Mouse (Mus musculus) myocyte (in vitro differentiated cells): ENCODE data around the gene Acp5. TPM values are rescaled to one million over a fixed set of nuclear protein-coding genes. Genes with fewer than 3 reads are reported as not detected.

Experiments
- H3K27me3 ChIP-seq: one replicate; pipeline ENCODE4 v1.6.1; 2011; ENCODE audit not compliant: control insufficient read depth, insufficient read depth, insufficient read length
- H3K36me3 ChIP-seq: one replicate; pipeline ENCODE4 v1.6.1; 2011; ENCODE audit not compliant: control insufficient read depth, insufficient read depth
- H3K4me2 ChIP-seq: one replicate; pipeline ENCODE4 v1.6.1; 2011; ENCODE audit warnings: low read depth, control low read depth
- H3K4me3 ChIP-seq: one replicate; pipeline ENCODE4 v1.5.1; 2011; ENCODE audit warnings: mild to moderate bottlenecking, control low read depth, moderate library complexity
- H3K79me2 ChIP-seq: one replicate; pipeline ENCODE4 v1.6.1; 2011; ENCODE audit not compliant: control insufficient read depth, insufficient read depth
- H3ac ChIP-seq: one replicate; pipeline ENCODE4 v1.6.1; 2011; ENCODE audit not compliant: control insufficient read depth, insufficient read length
- CEBPB ChIP-seq: IDR thresholded peaks from 2 replicates; pipeline ENCODE4 v1.6.1; 2011; ENCODE audit warnings: mild to moderate bottlenecking, moderate library complexity; ENCODE audit not compliant: poor library complexity, insufficient read depth, severe bottlenecking
- E2F4 ChIP-seq: IDR thresholded peaks from one replicate; pipeline ENCODE4 v1.6.1; 2011; ENCODE audit warnings: mild to moderate bottlenecking, control low read depth, moderate library complexity; ENCODE audit not compliant: insufficient read depth
- MAX ChIP-seq: IDR thresholded peaks from one replicate; pipeline ENCODE4 v1.6.1; 2011; ENCODE audit warnings: low read depth, mild to moderate bottlenecking, control low read depth
- MYOD1 ChIP-seq, 3 experiments: IDR thresholded peaks; one replicate each; pipeline ENCODE4 v1.6.1; 2011; ENCODE audit warnings: control low read depth in 2 of 3, low read depth in 2 of 3, mild to moderate bottlenecking in 2 of 3, moderate library complexity in 1 of 3; ENCODE audit not compliant: insufficient read length in 2 of 3, control insufficient read depth in 1 of 3
- MYOG ChIP-seq, 3 experiments: IDR thresholded peaks; one replicate each; pipeline ENCODE4 v1.6.1; 2011; ENCODE audit warnings: control low read depth in 2 of 3, low read depth in 2 of 3, mild to moderate bottlenecking in 2 of 3; ENCODE audit not compliant: insufficient read length in 2 of 3, control insufficient read depth in 1 of 3, insufficient read depth in 1 of 3
- POLR2A ChIP-seq: IDR thresholded peaks from one replicate; pipeline ENCODE4 v1.6.1; 2011; ENCODE audit warnings: low read depth, mild to moderate bottlenecking, control low read depth, moderate library complexity; ENCODE audit not compliant: insufficient read length
- POLR2AphosphoS2 ChIP-seq: IDR thresholded peaks from one replicate; pipeline ENCODE4 v1.6.1; 2011; ENCODE audit warnings: low read depth, control low read depth; ENCODE audit not compliant: insufficient read length
- REST ChIP-seq: IDR thresholded peaks from one replicate; pipeline ENCODE4 v1.6.1; 2011; ENCODE audit warnings: mild to moderate bottlenecking, control low read depth, moderate library complexity; ENCODE audit not compliant: insufficient read depth, insufficient read length
- SRF ChIP-seq: IDR thresholded peaks from one replicate; pipeline ENCODE4 v1.6.1; 2011; ENCODE audit warnings: low read depth; ENCODE audit not compliant: control insufficient read depth, insufficient read length
- TCF12 ChIP-seq: IDR thresholded peaks from one replicate; pipeline ENCODE4 v1.6.1; 2011; ENCODE audit warnings: mild to moderate bottlenecking, control low read depth; ENCODE audit not compliant: poor library complexity, insufficient read depth, severe bottlenecking
- TCF3 ChIP-seq: IDR thresholded peaks from one replicate; pipeline ENCODE4 v1.6.1; 2011; ENCODE audit warnings: low read depth, control low read depth; ENCODE audit not compliant: insufficient read length
- USF1 ChIP-seq: IDR thresholded peaks from one replicate; pipeline ENCODE4 v1.6.1; 2011; ENCODE audit warnings: low read depth, mild to moderate bottlenecking, control low read depth, moderate library complexity
- polyA plus RNA-seq: library from polyadenylated mRNA; unstranded; fragments of >200 nt; fragmentation: generic; extraction: Trizol; gene quantifications from one replicate; pipeline ENCODE4 v1.2.1, GENCODE M21; 2012; ENCODE audit warnings: missing spikeins

Gene Acp5
- polyA plus RNA-seq, 1 experiment, result 0.16 TPM

GRCm38 (mm10) chr9:22149426-22150248 is 14.1 kb upstream of the Acp5 start:
- no peak overlapping the region for H3ac ChIP-seq
- no peak overlapping the region for H3K4me3 ChIP-seq
- no peak overlapping the region for H3K4me2 ChIP-seq
- TF ChIP-seq MYOD1 (IDR thresholded peaks at IDR 0.05; ENCODE audit: control insufficient read depth in 1 of 3, insufficient read length in 2 of 3, low read depth in 2 of 3) (no peak), TCF12 (no peak)
- peaks cover 3% of the 10 kb centered on the region for H3K27me3 ChIP-seq
- H3K79me2 ChIP-seq, result no peaks in the 10 kb centered on the region
- H3K36me3 ChIP-seq, result no peaks in the 10 kb centered on the region

GRCm38 (mm10) chr9:22144304-22144965 is 8.9 kb upstream of the Acp5 start:
- Histone ChIP-seq H3K4me3 (no peak overlapping the region), H3K36me3 (no peaks in the 10 kb centered on the region), H3K27me3 (no peaks in the 10 kb centered on the region), H3K79me2 (no peaks in the 10 kb centered on the region), H3K4me2 (no peak overlapping the region), H3ac (no peak overlapping the region)
- TF ChIP-seq MYOG (IDR thresholded peaks at IDR 0.05; ENCODE audit: control insufficient read depth in 1 of 3, insufficient read depth in 1 of 3, insufficient read length in 2 of 3, low read depth in 2 of 3), result no peak
- TF ChIP-seq MYOD1 (IDR thresholded peaks at IDR 0.05; ENCODE audit: control insufficient read depth in 1 of 3, insufficient read length in 2 of 3, low read depth in 2 of 3), result no peak
- no peak for TF ChIP-seq POLR2A
- TF ChIP-seq TCF12, result no peak

GRCm38 (mm10) chr9:22143108-22144037 is 7.9 kb upstream of the Acp5 start:
- H3K4me2 ChIP-seq, result no peak overlapping the region
- no peak overlapping the region for H3ac ChIP-seq
- no peaks in the 10 kb centered on the region for H3K79me2 ChIP-seq
- H3K27me3 ChIP-seq, result no peaks in the 10 kb centered on the region
- TF ChIP-seq POLR2A (no peak), MYOG (IDR thresholded peaks at IDR 0.05; ENCODE audit: control insufficient read depth in 1 of 3, insufficient read depth in 1 of 3, insufficient read length in 2 of 3, low read depth in 2 of 3) (no peak), MAX (no peak), MYOD1 (IDR thresholded peaks at IDR 0.05; ENCODE audit: control insufficient read depth in 1 of 3, insufficient read length in 2 of 3, low read depth in 2 of 3) (no peak), TCF12 (no peak), E2F4 (no peak), REST (no peak), SRF (no peak), POLR2AphosphoS2 (no peak), TCF3 (no peak)
- no peaks in the 10 kb centered on the region for H3K36me3 ChIP-seq
- no peak overlapping the region for H3K4me3 ChIP-seq

- H3K4me2 ChIP-seq, result no peak overlapping the region
- H3K4me3 ChIP-seq, result no peak overlapping the region
- H3ac ChIP-seq, result no peak overlapping the region
- H3K79me2 ChIP-seq, result no peaks in the 10 kb centered on the region
- H3K27me3 ChIP-seq, result no peaks in the 10 kb centered on the region
- TF ChIP-seq POLR2AphosphoS2 (no peak), TCF3 (no peak), REST (no peak), MYOG (IDR thresholded peaks at IDR 0.05; ENCODE audit: control insufficient read depth in 1 of 3, insufficient read depth in 1 of 3, insufficient read length in 2 of 3, low read depth in 2 of 3) (no peak), TCF12 (no peak), CEBPB (no peak), USF1 (no peak), POLR2A (no peak), MAX (no peak), MYOD1 (IDR thresholded peaks at IDR 0.05; ENCODE audit: control insufficient read depth in 1 of 3, insufficient read length in 2 of 3, low read depth in 2 of 3) (no peak), SRF (no peak), E2F4 (no peak)
- no peaks in the 10 kb centered on the region for H3K36me3 ChIP-seq
These were observed 4.2 kb upstream of the Acp5 start for GRCm38 (mm10) chr9:22139746-22140145.

- Histone ChIP-seq H3K27me3 (no peaks in the 10 kb centered on the region), H3K36me3 (no peaks in the 10 kb centered on the region), H3ac (no peak overlapping the region), H3K79me2 (no peaks in the 10 kb centered on the region), H3K4me2 (no peak overlapping the region), H3K4me3 (no peak overlapping the region)
- TF ChIP-seq USF1 (peak; percentile 47), POLR2AphosphoS2 (no peak), POLR2A (no peak), E2F4 (no peak)
These were observed 3.0 kb upstream of the Acp5 start for GRCm38 (mm10) chr9:22138480-22138879.
